Mouse (Mus musculus) cerebellum, adult 9-11 months (tissue): ENCODE measurements at regions not wholly inside any gene's neighbourhood (a gene's known extent, or its start where the extent isn't known, plus 50 kb on each side); places are given as distances from the start of the nearest gene placed in this dataset.

ENCODE experiments used
- DNase-seq: peaks from one replicate; pipeline ENCODE4 v3.0.0; 2022

- no peak for DNase-seq
Observed at GRCm38 (mm10) chr4:124317042-124317441, 293.6 kb downstream of the 3100002H09Rik start.

GRCm38 (mm10) chr4:124311657-124312056, 298.9 kb downstream of the 3100002H09Rik start:
- DNase-seq, result no peak

- no peak for DNase-seq
Observed at GRCm38 (mm10) chr4:124310594-124310993, 300.0 kb downstream of the 3100002H09Rik start.

GRCm38 (mm10) chr4:124305871-124306555, 304.6 kb downstream of the 3100002H09Rik start:
- DNase-seq, result no peak

- DNase-seq, result no peak
Observed at GRCm38 (mm10) chr4:124302950-124303349, 307.7 kb downstream of the 3100002H09Rik start.

GRCm38 (mm10) chr4:124298667-124299437, 311.8 kb downstream of the 3100002H09Rik start:
- no peak for DNase-seq

GRCm38 (mm10) chr4:124292254-124292653, 318.3 kb downstream of the 3100002H09Rik start:
- DNase-seq, result no peak

- DNase-seq, result no peak
Observed at GRCm38 (mm10) chr4:124291767-124292166, 318.8 kb downstream of the 3100002H09Rik start.

- no peak for DNase-seq
Observed at GRCm38 (mm10) chr4:124287471-124287870, 323.1 kb downstream of the 3100002H09Rik start.

- no peak for DNase-seq
Observed at GRCm38 (mm10) chr4:124278681-124279080, 331.9 kb downstream of the 3100002H09Rik start.

- no peak for DNase-seq
Observed at GRCm38 (mm10) chr4:124277456-124278181, 333.0 kb downstream of the 3100002H09Rik start.

GRCm38 (mm10) chr4:124276741-124277455, 333.7 kb downstream of the 3100002H09Rik start:
- peak; percentile 4 for DNase-seq

- no peak for DNase-seq
Observed at GRCm38 (mm10) chr4:124272002-124272401, 338.6 kb downstream of the 3100002H09Rik start.

- no peak for DNase-seq
Observed at GRCm38 (mm10) chr4:124268404-124268803, 342.2 kb downstream of the 3100002H09Rik start.

GRCm38 (mm10) chr4:124266573-124266972, 344.0 kb downstream of the 3100002H09Rik start:
- DNase-seq, result no peak

- no peak for DNase-seq
Observed at GRCm38 (mm10) chr4:124265527-124265926, 345.1 kb downstream of the 3100002H09Rik start.

- no peak for DNase-seq
Observed at GRCm38 (mm10) chr4:124257006-124257405, 339.2 kb upstream of the 4930535I16Rik start.

- DNase-seq, result no peak
Observed at GRCm38 (mm10) chr4:124256515-124256914, 338.7 kb upstream of the 4930535I16Rik start.

GRCm38 (mm10) chr4:124255183-124255543, 337.3 kb upstream of the 4930535I16Rik start:
- no peak for DNase-seq

- no peak for DNase-seq
Observed at GRCm38 (mm10) chr4:124254446-124255182, 336.8 kb upstream of the 4930535I16Rik start.

- DNase-seq, result no peak
Observed at GRCm38 (mm10) chr4:124241600-124241999, 323.8 kb upstream of the 4930535I16Rik start.

- no peak for DNase-seq
Observed at GRCm38 (mm10) chr4:124236476-124236875, 318.7 kb upstream of the 4930535I16Rik start.
